In the genomic region with DNA sequence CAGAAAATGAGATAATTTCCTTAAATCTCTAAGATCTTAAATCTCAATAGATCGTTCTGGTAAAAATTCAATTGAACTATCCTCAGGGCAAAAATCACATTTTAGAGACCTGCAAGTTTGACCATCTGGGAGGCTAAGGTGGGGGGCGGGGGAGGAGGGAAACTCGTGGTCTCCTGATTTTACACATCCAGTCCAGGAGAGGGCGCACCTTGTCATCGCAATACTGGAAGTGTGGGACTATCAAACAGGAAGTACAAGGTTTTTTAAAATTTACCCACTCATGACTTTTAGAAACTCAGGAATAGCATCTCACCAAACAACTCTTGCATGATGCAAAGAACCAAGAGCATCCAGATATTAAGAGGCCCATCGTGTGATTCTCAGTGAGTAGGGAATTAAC, we compare ENCODE assay signal across 18 mouse cellular contexts.
DNase-seq lines count a peak whose midpoint lies in the region; ATAC-seq and TF ChIP-seq lines count a peak whose summit lies in the region.
"Had no signal": no experiment of that assay in that cellular context is flagged by ENCODE, and none has a peak within 500 bp of the region (broad histone marks: within the 10 kb centered on the region; RNA-seq: fewer than 3 reads in every experiment).

No protein-coding gene starts in this region.

- H3K9me3 ChIP-seq in intestine, postnatal 0 days (ENCODE audit: control insufficient read depth): no peaks in the 10 kb centered on the region
- no peaks in the 10 kb centered on the region for H3K9me3 ChIP-seq in intestine, embryonic 15.5 days
- H3K9me3 ChIP-seq in liver, postnatal 0 days (ENCODE audit: low read length): no peaks in the 10 kb centered on the region
- no peaks in the 10 kb centered on the region for H3K9me3 ChIP-seq in liver, embryonic 12.5 days (replicated peaks)
- no peaks in the 10 kb centered on the region for H3K9me3 ChIP-seq in ES-E14 (ENCODE audit: control insufficient read depth, insufficient read depth, low read depth, low read length)
- H3K9me3 ChIP-seq: forebrain, embryonic 15.5 days; heart, embryonic 10.5 days; neural tube, embryonic 15.5 days had no signal

- WGBS in intestine, postnatal 0 days: 87% methylated on average over 6 of the region's 6 CpGs
- 85% methylated on average over 6 of the region's 6 CpGs for WGBS in intestine, embryonic 15.5 days
- WGBS in liver, postnatal 0 days (ENCODE audit: insufficient replicate concordance): 75% methylated on average over 6 of the region's 6 CpGs
- WGBS in liver, embryonic 12.5 days (ENCODE audit: insufficient replicate concordance): 77% methylated on average over 6 of the region's 6 CpGs

- no peak for ATAC-seq in intestine, postnatal 0 days
- no peak for ATAC-seq in intestine, embryonic 15.5 days
- ATAC-seq in liver, postnatal 0 days: no peak
- ATAC-seq in liver, embryonic 12.5 days: no peak
- ATAC-seq: activated CD4-positive, CD25-positive, alpha-beta regulatory T cell, adult 4 months; CD4-positive, CD25-positive, alpha-beta regulatory T cell, adult 4 months; forebrain, embryonic 15.5 days; inflammation-experienced regulatory T-cells, adult 6 months had no signal

- no peak for DNase-seq in liver, postnatal 0 days
- peak; percentile 26 for DNase-seq in ES-E14 (ENCODE audit: low read depth, low spot score)
- peak; percentile 3 for DNase-seq in mesoderm, embryonic 11.5 days (ENCODE audit: low read depth, low spot score)
- DNase-seq in testis, postnatal 14 days (ENCODE audit: low spot score): no peak
- no peak for DNase-seq in ovary, postnatal 10 days (ENCODE audit: low spot score)
- DNase-seq: gastrocnemius, postnatal 14 days; heart, postnatal 4 days had no signal

- no peaks in the 10 kb centered on the region for H3K36me3 ChIP-seq in intestine, postnatal 0 days (ENCODE audit: control insufficient read depth, insufficient read depth)
- H3K36me3 ChIP-seq in intestine, embryonic 15.5 days: no peaks in the 10 kb centered on the region
- no peaks in the 10 kb centered on the region for H3K36me3 ChIP-seq in liver, postnatal 0 days (replicated peaks; ENCODE audit: insufficient read depth, low read length)
- H3K36me3 ChIP-seq in liver, embryonic 12.5 days: no peaks in the 10 kb centered on the region
- no peaks in the 10 kb centered on the region for H3K36me3 ChIP-seq in ES-E14 (ENCODE audit: control insufficient read depth, insufficient read depth, low read length, poor library complexity, severe bottlenecking)
- H3K36me3 ChIP-seq: forebrain, embryonic 15.5 days; heart, embryonic 10.5 days; neural tube, embryonic 15.5 days had no signal

- H3K4me1 ChIP-seq in intestine, postnatal 0 days (replicated peaks; ENCODE audit: control insufficient read depth, insufficient read depth, low read length): no peaks in the 10 kb centered on the region
- H3K4me1 ChIP-seq in intestine, embryonic 15.5 days (replicated peaks): no peaks in the 10 kb centered on the region
- no peaks in the 10 kb centered on the region for H3K4me1 ChIP-seq in liver, postnatal 0 days (ENCODE audit: insufficient read depth)
- no peaks in the 10 kb centered on the region for H3K4me1 ChIP-seq in liver, embryonic 12.5 days
- H3K4me1 ChIP-seq in ES-E14 (ENCODE audit: control insufficient read depth in 2 of 2, insufficient read depth in 2 of 2, low read length in 2 of 2, poor library complexity in 1 of 2): no peaks in the 10 kb centered on the region
- H3K4me1 ChIP-seq: forebrain, embryonic 15.5 days; heart, embryonic 10.5 days; megakaryocyte, embryonic 14.5 days; neural tube, embryonic 15.5 days had no signal

- no peak overlapping the region for H3K4me2 ChIP-seq in intestine, postnatal 0 days (replicated peaks; ENCODE audit: low read depth)
- H3K4me2 ChIP-seq in intestine, embryonic 15.5 days (replicated peaks): no peak overlapping the region
- H3K4me2 ChIP-seq in liver, postnatal 0 days (ENCODE audit: low read depth, low read length): no peak overlapping the region
- no peak overlapping the region for H3K4me2 ChIP-seq in liver, embryonic 12.5 days
- H3K4me2 ChIP-seq: forebrain, embryonic 15.5 days; neural tube, embryonic 15.5 days had no signal

- no peaks in the 10 kb centered on the region for H3K27me3 ChIP-seq in intestine, postnatal 0 days (replicated peaks; ENCODE audit: control insufficient read depth, insufficient read depth, low read length)
- H3K27me3 ChIP-seq in intestine, embryonic 15.5 days (replicated peaks): no peaks in the 10 kb centered on the region
- H3K27me3 ChIP-seq in liver, postnatal 0 days (ENCODE audit: insufficient read depth, low read length): no peaks in the 10 kb centered on the region
- H3K27me3 ChIP-seq in liver, embryonic 12.5 days (replicated peaks): no peaks in the 10 kb centered on the region
- H3K27me3 ChIP-seq: forebrain, embryonic 15.5 days; megakaryocyte, embryonic 14.5 days; neural tube, embryonic 15.5 days had no signal

- H3K4me3 ChIP-seq in intestine, postnatal 0 days (ENCODE audit: low read depth, low read length): no peak overlapping the region
- H3K4me3 ChIP-seq in intestine, embryonic 15.5 days (replicated peaks): no peak overlapping the region
- H3K4me3 ChIP-seq in liver, postnatal 0 days (ENCODE audit: low read depth, low read length): no peak overlapping the region
- no peak overlapping the region for H3K4me3 ChIP-seq in liver, embryonic 12.5 days
- H3K4me3 ChIP-seq in ES-E14 (ENCODE audit: insufficient read depth in 1 of 2, low read depth in 1 of 2, low read length in 2 of 2, poor library complexity in 1 of 2, severe bottlenecking in 1 of 2): no peak overlapping the region
- H3K4me3 ChIP-seq: forebrain, embryonic 15.5 days; heart, embryonic 10.5 days; megakaryocyte, embryonic 14.5 days; neural tube, embryonic 15.5 days had no signal

- no peak for TF ChIP-seq EP300 in liver, postnatal 0 days (IDR thresholded peaks at IDR 0.05; ENCODE audit: low read depth)

- H3K9ac ChIP-seq in intestine, postnatal 0 days (ENCODE audit: low read depth, low read length): no peak overlapping the region
- H3K9ac ChIP-seq in intestine, embryonic 15.5 days: no peak overlapping the region
- no peak overlapping the region for H3K9ac ChIP-seq in liver, postnatal 0 days (replicated peaks)
- no peak overlapping the region for H3K9ac ChIP-seq in liver, embryonic 12.5 days
- H3K9ac ChIP-seq in ES-E14 (ENCODE audit: insufficient read depth, low read depth, low read length, poor library complexity, severe bottlenecking): no peak overlapping the region
- H3K9ac ChIP-seq: forebrain, embryonic 15.5 days; neural tube, embryonic 15.5 days had no signal

- no peak overlapping the region for H3K27ac ChIP-seq in intestine, postnatal 0 days (ENCODE audit: low read depth, low read length)
- no peak overlapping the region for H3K27ac ChIP-seq in intestine, embryonic 15.5 days
- H3K27ac ChIP-seq in liver, postnatal 0 days (ENCODE audit: low read depth): no peak overlapping the region
- no peak overlapping the region for H3K27ac ChIP-seq in liver, embryonic 12.5 days
- H3K27ac ChIP-seq in ES-E14 (ENCODE audit: insufficient read depth, low read depth, low read length, poor library complexity, severe bottlenecking): no peak overlapping the region
- H3K27ac ChIP-seq: forebrain, embryonic 15.5 days; heart, embryonic 10.5 days; neural tube, embryonic 15.5 days; stomach, postnatal 0 days had no signal

- in situ Hi-C loops in ES-E14 (cut with MboI; ENCODE audit: low sequenced_read_pairs in 2 of 2, unreplicated experiment in 2 of 2): loop anchor here (25.0 kb wide), 1 partner anchor 222 kb away; no protein-coding TSS in a partner anchor

- peak; percentile 27 for TF ChIP-seq CTCF in intestine, postnatal 0 days (IDR thresholded peaks at IDR 0.05; ENCODE audit: low read depth)
- TF ChIP-seq CTCF in liver, postnatal 0 days (IDR thresholded peaks at IDR 0.05; ENCODE audit: low read depth): 0 out of 2 replicates have a peak, but pooled peaks have one; percentile 11

TF ChIP-seq in ES-E14, 5 proteins besides CTCF, POLR2A, EP300 and RAD21:
- TF ChIP-seq MAFK (IDR thresholded peaks at IDR 0.05; ENCODE audit: insufficient read depth, low read depth, low read length) (no peak), CHD2 (IDR thresholded peaks at IDR 0.05; ENCODE audit: low read depth, low read length) (no peak), ZC3H11A (IDR thresholded peaks at IDR 0.05; ENCODE audit: borderline replicate concordance, low read depth, low read length) (peak; percentile 35; the same call in 1 of the 2 replicates), HCFC1 (IDR thresholded peaks at IDR 0.05; ENCODE audit: borderline replicate concordance, insufficient read depth, low read length) (no peak), ZNF384 (IDR thresholded peaks at IDR 0.05; ENCODE audit: low read depth, low read length) (no peak)

Comparison
In these comparisons a context has a peak if more than half of its experiments do, and no peak if none do; other contexts are left out.
1. DNase-seq: peak in ES-E14 (single experiment) and mesoderm, embryonic 11.5 days (single experiment); none in liver, postnatal 0 days (single experiment), testis, postnatal 14 days (single experiment) and ovary, postnatal 10 days (single experiment).